Mouse (Mus musculus): ENCODE data around the gene Ncam1.
A peak's percentile ranks its signal among the peaks of the same experiment; 100 is the strongest.

Ncam1 gene

GRCm38 (mm10) chr9:49618699-49619392 lies 179.9 kb downstream of the Ncam1 start:
- DNase-seq = no peak

- DNase-seq = no peak
Measured at GRCm38 (mm10) chr9:49618266-49618665, 180.5 kb downstream of the Ncam1 start.

DNA sequence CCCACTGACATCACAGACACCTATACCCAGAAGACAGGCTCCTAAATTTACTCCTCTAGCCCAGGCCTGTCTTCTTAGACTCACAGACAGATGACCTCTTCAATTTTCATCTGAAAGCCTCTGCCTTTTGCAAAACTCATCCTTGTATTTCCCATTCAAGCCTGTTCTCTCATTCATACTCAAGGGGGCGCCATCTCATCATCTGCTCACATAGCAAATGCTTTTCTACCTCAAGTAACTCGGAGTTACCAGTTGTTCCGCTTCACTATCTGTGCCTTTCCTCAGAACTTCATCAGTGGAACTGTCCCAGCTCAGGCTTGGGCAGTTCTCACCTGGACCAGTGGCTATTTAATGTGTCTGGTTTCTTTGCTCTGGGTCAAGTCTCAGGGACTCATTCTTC lies 181.5 kb downstream of the Ncam1 start:
- DNase-seq = peak; percentile 33 to 60

GRCm38 (mm10) chr9:49612387-49612786 lies 186.3 kb downstream of the Ncam1 start:
- no peak for DNase-seq

DNA sequence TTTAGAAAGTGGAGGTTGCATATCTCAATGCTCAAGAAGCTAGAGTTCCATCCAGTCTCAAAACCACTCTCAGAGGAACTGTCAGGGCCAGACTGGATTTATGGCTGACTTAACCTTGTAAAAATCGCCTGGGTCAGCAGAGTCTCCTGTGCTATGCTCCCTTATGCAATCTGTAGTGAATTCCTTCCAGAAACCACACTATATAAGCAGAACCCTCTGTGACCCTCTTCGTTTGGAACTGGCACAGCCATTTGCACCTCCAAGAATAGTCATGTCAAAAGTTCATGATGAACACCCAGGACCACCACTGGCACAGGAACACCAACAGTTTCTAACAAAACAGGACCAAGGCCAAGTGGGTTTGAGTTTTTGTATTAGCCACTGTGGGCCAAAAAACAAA lies 190.5 kb downstream of the Ncam1 start:
- DNase-seq = no peak

DNA sequence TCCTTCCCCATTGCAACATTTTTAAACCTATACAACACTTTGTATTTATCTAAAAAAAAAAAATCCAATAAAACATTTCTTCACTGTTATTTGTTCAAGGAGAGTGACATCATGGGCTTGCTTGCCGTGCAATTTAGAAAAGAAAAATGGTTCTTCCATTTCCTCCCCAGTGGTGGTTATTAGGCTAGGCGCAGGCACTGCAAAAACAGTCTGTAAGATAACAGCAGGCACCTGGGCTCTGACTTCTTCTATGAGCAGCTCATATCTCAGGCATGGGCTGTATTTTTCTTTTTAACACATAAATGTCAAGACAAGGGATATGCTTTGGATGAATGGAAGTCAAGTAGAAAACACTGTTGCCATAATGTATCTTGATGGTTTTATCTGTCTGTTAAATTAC lies 192.0 kb downstream of the Ncam1 start:
- DNase-seq = no peak

GRCm38 (mm10) chr9:49606317-49606716 lies 192.4 kb downstream of the Ncam1 start:
- DNase-seq = peak; percentile 36 to 54

GRCm38 (mm10) chr9:49605791-49606190 lies 192.9 kb downstream of the Ncam1 start:
- peak in 1 of 2 experiments; percentile 11 for DNase-seq

DNA sequence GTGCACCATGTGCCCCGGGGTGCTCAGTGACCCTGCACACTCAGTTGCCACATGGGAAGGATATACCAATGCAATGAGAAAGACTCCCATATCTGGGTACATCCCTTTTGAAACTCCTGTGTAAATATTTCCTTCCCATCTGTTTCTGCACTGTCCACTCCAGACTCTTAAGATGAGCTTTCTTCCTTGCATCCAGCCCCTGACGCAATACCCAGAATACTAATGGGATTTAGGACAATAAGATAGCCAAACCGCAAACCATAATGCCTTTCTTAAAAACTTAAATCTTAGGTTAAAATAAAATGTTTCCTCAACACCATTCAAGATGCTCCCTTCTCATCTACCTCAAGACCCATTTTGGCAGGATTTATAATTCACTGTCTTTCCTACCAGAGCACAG lies 193.4 kb downstream of the Ncam1 start:
- DNase-seq = no peak

- no peak for DNase-seq
Measured at GRCm38 (mm10) chr9:49601215-49601614, 197.5 kb downstream of the Ncam1 start.

DNA sequence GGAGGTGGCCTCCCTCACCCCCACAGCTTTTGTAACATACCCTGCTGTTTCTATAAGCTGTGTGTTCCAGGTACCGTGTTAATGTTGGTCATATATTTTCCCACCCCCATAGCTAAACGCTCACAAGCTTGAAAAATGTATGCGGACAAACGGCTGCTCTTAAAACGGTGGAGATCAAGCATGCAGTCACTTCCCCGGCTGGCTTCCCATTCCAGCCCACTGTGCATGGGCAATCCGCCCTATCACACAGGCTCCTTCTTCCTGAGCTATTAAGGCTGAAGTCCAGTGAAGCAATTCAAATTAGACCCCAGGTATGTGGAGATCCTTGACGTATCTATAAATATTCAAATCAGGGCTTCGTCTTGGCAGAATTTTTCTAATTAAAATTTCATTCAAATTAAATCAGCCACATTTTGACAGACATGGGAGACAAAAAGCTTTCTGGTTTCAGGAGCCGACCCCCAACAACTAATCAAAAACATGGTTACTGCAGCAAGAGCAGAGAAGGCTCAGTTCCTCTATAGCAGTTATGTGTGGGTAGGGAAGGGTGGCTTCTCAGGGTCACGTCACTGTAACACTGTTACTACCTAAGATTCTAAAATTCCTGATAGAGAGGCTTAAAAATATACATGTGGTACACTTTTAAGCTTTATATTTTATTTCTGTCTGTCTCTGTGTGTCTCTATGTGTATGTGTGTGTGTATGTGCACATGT lies 202.9 kb downstream of the Ncam1 start:
- no peak for DNase-seq

DNA sequence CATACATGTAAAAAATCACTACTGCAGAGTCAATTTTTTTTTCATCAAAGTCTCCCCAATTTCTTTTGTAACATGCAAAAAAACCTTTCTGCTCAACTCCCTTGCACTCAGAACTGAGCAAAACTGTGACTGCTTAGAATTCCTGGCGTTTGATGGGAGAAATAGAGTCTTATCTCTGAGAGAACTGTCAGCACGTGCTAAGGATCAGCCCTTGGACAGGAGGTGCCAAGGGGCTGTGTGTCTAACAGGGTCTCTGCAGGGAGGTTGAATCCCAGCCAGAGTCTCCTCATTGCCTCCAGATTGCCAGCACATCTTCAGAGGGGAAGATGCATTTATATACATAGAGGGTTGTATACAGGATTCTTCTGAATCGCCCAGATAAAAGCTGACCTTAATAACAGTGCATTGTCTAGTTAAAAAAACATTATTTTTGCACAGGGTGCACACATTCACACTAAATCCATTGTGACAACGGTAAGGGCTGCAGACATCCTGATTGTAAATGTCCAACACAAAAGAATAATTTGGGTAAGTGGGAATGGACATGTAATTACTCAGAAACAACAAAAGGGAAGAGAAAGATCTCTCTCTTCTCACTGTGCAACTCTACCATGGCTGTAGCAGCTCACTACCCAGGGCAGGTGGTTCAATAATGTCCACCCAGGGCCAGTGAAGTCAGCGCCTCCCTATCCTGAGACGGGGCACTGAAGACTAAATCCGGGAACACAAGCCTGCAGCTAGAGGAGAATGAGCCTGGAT lies 203.7 kb downstream of the Ncam1 start:
- DNase-seq = no peak

DNA sequence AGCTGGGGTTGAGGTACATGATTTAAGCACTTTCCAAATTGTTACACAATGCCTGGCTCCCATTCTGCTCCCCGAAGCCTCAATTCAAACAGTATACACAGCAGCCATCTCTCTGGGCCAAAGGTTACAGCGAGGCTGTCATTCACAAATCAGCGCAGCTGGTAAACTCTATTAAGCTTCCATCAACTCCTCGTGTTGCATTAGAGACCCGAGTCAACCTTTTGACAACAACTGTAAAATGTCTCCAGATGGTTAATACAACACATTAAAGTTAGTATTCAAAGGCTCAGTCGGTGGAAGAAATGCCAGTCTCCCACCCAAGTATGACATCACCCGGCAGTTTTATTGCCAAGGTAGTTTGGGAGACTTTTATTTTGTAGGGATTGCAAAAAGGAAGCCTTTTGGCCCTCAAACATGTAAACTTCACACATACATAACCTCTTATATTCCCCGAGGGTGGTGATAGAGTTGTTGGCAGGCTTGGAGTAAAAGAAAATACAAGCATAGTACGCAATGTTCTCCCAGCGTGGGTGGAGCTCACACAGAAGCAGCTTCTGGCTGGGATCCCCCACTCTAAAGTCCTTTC lies 204.7 kb downstream of the Ncam1 start:
- DNase-seq = no peak

GRCm38 (mm10) chr9:49592006-49592405 lies 206.7 kb downstream of the Ncam1 start:
- no peak for DNase-seq

DNA sequence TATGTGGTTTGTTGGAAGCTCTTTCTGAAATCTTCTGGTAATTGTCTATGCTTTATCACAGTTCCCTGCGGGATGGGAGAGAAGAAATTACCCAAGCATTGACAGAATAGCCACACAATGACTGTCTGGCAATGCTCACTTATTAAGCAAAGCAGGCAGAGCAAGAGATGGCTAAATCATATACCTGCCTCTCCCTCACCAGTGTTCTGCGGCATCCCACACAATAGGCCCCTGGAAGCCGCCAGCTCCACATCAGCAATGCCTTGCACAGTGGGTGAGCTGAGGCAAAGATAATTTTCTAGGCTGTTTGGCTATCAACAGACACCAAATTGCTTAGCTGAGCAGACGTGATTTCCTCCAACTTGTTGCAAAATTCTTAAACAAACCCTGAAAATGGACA lies 208.5 kb downstream of the Ncam1 start:
- no peak for DNase-seq

DNA sequence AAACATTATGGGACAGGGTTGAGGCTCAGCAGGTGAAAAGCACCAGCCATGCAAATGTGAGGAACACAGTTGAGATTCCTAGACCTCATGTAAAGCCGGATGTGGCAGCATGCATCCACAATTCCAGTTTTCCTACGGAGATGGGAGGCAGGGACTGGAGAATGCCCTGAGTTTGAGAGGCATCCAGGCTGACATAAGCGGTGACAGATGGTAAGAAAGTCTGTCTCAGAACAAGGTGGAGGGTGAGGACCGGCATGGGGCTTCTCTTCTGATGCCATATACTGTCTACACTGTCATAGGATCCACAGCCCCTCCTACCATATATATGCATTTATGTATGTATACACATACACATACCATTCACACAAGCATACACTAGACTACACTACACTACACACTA lies 221.6 kb downstream of the Ncam1 start:
- no peak for DNase-seq

DNA sequence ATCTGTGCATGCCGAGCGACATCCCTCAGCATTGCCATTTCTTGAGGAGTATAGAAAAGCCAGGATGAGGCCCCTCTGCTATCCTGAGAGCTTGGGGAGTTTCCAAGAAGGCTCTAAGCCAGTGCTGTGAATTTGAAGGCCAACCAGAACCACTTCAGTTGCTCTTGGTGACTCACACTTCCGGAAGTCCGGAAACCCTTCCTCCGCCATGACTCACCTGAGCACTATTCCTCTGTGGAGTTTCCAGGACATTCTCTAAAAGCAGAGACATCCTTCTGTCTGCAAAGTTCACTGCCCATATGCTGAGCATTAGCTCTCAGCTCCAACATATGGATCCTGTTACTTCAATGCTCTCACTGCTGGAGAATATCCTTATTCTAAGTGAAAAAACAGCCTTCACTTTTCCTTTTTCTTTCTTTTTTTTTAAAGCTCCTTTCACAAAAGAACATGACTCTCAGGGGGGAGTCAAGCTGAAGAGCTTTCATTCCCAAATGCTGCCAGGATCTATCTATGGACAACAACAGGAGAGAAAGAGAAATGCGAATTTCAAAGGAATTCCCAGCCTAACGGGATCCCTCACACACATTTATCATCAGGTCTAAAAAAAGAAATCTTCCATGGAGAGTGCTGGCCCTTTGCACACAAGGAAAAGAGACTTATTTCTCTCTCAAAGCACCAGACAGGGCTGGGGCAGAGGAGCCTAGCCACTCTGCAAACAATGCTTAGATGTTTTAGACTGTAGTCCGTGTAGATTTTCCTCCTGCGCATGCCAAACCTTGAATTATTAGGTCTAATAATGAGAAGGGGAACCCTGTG lies 226.8 kb downstream of the Ncam1 start:
- DNase-seq = no peak

DNA sequence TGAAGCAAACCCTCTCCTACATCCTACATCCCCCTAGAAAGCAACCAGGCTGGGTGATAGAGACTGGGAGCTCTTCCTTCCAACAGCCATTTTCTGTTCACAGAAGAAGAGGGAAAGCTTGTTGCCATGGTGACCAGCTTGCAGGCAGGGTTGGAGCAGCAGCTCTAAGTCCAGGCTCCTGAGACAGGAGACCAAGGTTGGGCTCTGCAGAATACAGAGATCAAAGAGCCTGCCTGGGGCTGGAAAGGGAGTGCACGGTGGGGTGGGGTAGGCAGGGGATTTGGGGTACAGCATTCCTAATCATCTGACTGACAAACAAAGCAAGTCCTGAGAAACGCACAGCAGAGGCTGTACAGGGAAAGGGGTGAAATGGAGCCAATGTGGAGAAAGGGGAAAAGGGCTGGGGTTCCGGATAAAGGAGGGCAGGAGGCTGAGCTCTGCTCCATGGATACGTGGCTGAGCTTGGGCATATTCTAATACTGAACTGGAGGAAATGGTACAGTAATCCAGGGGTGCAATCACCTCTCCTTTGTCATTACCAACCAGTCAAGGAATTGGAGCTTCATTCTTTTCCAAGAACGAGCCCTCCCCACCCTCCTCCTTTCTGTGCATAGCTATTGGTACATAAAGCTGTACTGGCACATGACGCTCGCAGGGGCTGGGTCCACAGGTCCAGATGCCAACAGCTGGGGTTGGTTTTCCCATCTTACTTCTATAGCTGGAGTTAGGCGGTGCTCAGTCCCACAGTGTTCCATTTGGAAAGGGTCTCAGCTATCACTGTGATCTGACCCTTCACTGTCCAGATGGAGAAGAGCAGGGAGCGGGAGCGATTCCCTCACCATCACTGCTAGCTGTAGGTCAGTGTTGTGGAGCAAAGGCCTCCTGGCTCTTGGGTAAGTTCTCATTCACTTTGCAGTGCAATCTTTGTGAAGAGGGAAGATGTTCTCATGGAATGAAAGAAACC lies 227.7 kb downstream of the Ncam1 start:
- DNase-seq = no peak

DNA sequence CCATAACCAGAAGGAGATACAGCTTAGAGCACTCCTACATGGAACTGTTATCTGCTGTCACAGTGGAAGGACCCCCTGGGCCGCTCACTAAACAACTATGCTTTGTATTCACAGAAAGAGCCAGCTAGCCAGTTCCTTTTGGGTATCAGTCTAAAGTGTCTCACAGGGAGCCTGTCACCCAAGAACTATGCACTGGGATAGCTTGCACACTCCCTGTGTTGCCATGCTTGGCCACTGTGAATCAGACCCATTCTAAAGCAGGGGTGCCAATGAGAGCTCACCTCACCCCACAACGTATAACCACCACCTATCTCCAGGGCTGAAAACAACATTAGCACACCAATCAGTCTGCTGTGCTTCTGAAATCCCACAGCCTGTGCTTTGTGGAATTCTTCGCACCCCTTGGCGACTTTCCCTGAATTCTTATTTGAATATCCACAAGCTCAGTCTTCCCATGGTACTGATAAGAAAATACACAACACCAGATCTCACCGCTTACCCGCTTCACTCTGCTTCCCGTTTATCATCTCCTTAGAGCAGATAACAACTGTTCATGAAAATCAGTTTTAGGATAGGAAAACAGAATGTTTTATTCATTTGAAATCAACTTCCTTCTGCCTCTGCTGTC lies 228.6 kb downstream of the Ncam1 start:
- no peak for DNase-seq

GRCm38 (mm10) chr9:49565846-49566245 lies 232.9 kb downstream of the Ncam1 start:
- no peak for DNase-seq

GRCm38 (mm10) chr9:49558941-49559340 lies 239.8 kb downstream of the Ncam1 start:
- DNase-seq = no peak

Measured in kidney, postnatal 25 days (tissue).